Mouse (Mus musculus) fibroblast of lung, adult 2 months (primary cell): ENCODE results near the gene Dusp1.
A peak's percentile ranks its signal among the peaks of the same experiment; 100 is the strongest.

Experiments
- DNase-seq: peaks from one replicate; pipeline ENCODE4 v3.0.0-alpha.2; 2011; ENCODE audit warnings: low read depth

The Dusp1 gene

DNA sequence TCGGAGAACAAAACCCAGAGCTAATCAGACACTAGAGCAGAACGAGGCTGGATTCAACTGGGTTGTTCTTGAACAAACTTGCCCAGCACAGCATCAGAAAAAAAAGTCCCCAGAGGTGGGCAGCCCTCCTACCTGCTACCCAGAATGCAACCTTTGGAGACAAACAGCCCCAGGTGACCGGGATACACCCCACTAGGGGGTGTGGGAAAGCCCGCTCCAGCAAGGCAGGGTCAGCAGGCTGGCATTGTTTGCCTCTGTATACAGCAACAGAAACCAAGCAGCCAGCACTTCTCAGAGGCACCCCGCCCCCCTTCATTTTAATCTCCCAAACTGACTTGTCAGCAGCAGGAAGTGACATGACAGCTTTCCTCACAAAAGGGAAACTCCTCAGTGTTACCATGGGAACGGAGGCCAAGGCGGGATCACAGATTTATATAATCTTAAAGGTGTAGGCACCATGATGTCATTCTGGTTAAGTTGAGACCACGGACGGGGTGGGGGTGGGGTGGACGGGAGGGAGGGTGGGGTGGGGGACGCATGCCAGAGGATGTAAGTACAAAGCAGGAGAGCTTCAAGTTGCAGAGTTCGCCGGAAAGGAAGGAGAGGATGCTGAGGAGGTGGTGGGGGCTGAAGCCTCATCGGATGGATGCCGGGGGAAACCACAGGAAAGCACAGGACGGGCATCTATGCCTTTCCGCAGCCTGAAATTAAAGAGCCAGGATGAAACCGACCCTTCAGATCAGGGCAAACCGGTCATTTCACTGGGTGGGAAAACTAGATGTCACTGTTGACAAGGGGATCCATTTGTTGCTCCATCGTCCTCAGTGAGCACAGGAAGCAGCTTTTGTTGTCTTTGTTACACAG, 58.9 kb downstream of the Dusp1 start:
- DNase-seq: no peak

DNA sequence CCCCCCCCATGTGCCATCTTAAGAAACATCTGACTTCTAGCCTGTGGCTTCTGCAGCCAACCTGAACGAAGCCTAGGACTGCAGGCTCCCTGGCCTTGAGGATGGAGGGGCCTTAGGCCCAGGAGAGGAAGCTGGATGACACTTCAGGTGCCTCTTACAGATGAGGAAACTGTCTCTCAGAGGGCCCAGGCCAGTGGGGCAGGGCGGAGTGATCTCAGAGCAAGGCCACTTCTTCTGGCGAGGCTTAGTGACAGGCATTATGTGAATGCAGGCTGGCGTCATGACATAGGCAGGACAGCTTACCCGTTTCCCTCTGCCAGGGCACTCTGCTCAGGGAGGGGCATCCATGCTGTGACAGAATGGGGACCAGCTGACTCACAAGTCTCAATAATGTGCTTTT, 60.1 kb downstream of the Dusp1 start:
- DNase-seq: no peak

DNA sequence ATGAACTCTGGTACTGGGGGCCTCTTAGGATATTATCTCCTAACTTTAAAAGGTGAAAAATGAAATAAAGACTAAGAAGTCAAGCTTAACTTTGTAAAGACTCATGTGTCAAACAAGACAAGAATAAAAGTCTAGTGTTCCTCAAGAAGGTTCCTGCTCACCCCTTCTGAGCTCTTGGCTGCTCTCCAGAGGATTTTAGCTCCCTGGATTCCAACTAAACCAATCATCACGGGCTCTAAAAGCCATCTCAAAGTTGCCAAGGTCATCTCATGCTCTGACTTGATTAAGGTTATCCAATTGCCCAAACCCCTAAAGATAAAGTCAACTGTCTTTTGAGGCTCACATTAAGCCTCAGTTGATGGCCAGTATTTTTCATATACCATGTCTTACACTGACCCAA, 63.3 kb downstream of the Dusp1 start:
- DNase-seq: no peak

DNA sequence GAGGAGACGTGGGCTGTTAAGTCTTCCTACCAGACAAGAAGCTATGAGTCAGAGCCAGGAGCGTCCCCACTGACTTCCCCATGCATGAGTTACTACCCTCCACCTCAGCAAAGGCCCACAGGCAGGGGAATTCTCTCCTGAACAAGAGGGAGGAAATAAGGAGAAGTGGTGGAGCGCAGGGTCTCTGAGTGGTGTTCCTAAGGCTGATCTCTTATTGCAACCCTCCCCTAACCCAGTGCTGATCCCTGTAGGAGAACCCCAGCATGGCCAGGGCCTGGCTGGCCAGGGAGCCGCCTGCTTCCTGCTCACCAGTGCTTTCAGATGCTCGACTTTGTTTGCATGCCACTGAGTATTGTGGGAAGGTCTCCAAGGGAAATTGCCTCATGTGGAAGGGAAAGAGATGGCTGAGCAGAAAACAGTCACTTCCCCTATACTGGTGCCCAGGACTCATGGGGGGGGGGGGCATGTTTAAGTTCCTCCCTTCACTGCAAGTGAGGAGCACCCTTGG, 64.5 kb downstream of the Dusp1 start:
- DNase-seq: no peak

DNA sequence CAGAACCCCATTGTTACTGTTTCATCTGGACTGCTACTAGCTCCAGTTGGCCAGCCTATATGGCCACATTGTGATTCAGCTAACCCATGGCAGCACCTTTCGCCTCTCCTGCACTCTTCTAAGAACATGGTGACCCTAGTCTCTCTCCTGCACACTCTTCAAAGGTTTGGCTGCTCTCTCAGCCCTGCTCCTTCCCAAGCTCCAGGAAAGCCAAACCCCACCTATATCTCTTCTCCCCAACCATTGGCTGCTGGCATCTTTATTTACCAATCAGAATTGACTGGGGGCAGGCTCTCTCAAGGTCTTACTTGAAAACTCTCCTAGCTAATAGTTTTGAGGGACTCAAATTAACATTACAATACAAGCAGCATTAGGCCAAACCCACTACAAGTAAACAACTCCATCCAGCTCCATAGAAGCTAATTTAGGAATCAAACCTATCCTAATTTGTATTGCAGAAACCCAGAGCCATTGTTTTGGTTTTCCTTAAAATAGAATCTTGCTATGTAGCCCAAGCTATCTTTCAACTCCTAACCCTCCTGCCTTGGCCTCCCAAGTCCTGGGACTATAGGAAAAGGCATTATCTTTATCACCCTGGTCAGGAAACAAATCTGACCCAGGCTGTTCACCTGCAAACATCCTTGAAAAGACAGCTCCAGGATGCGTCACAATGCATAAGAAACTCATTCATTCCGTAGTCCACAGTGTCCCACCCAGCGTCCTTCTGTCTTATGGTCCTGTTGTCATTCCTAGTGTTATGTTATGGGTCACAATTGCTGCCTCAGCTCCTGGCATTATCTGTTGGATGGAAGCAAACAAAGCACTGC, 67.1 kb downstream of the Dusp1 start:
- DNase-seq: no peak

DNA sequence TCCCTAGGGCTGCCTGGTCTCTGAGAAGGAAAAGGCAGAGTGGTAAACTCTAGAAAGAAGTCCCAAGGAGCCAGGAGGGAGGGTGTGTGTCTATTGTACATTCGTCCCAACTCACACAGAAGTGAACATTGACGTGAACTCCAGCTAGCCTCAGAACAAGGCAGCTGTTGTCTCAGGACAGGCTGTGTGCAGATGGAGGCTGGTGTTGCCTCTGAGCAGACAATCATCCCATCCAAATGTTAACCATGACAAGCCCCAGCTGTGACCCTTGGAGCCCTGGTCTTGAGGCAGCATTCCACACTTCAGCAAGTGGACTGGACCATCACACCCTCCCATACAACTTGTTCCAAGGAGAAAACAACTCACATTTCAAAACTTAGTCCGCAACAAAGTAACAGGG, 69.7 kb downstream of the Dusp1 start:
- no peak for DNase-seq

DNA sequence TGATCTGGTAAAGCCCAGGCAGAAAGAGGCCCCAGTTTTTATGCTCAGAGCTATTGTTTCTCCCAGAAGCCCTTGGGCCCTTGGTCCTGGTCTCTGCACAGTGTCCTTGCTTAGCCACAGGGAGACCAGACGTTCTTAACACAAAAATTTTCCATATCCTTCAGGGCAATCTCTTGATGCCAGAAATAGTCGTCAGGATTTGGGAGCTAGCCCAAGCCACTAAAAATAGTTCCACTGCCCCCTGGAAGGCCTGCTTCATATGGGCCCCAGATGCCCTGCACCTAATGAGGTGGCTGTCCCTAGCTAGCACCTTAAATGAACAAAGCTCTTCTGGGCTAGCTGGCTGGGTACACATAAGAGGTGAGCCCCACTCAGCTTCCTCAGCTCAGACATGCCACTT, 71.0 kb downstream of the Dusp1 start:
- DNase-seq: no peak

DNA sequence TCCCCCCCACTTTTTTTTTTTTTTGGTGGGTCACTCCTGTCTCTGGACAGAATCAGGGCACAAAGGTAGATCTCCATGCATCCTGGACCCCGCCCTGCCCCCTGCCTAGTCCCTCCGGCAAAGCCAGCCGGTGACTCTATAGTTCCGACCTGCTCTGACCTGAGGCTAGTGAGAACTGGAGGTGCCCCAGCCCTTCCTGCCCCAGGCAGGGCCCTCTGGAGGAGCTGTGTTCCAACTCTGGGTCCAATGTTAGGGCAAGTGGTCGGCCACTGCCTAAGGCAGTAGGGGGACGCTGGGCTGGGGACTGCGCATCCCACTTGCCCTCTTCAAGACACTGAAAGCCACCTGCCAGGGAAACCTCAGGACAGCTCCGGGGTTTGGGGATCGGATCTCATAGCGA, 71.9 kb downstream of the Dusp1 start:
- no peak for DNase-seq

DNA sequence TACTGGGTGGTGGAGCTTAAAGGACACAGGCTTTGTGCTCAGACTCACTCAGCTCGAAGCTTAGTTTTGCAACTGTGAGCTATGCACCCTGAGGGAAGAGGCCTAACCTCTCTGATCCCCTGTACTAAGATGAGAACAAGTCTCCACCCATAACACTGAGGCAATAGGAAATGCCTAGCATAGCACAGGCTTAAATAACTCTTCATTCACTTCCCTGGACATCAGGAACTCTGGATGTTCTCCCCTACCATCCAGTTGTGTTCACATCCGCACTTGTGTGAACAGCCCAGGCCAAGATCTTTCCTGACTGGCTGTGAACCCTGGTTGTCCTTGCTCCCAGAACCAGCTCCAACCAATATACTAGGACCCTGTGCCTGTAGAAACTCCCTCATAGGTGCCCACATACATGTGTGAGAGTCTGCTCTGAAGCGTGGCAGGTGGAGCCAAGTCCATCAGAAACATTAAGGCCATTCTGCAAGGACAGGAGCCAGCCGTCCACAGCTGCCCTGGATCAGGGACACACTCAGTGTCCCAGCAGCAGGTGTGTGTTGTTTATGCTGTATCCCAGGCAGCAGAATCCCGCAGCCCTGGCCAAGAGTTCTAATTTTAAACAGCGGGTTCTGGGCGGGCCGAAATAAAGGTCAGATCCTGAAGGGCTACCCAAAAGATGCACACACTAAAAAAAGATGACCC, 73.1 kb downstream of the Dusp1 start:
- no peak for DNase-seq

DNA sequence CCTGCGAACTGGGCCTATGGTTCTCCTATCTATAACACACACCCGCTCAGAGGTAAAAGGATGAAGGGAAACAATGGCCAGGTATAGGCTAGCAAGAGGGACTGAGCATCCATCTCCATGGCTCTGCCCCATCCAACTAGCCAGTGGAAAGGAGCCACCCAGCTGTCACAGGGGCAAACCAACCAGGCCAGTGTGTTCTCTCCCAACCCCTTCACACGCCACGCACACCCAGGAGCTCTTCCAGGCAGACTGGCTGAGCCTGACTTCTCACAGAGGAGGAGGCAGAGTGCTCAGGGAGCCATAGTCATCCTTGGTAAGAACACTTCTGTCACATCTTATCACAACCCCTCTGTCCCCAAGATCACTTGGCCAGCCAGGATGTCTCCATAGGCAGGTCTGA, 74.0 kb downstream of the Dusp1 start:
- DNase-seq: no peak

DNA sequence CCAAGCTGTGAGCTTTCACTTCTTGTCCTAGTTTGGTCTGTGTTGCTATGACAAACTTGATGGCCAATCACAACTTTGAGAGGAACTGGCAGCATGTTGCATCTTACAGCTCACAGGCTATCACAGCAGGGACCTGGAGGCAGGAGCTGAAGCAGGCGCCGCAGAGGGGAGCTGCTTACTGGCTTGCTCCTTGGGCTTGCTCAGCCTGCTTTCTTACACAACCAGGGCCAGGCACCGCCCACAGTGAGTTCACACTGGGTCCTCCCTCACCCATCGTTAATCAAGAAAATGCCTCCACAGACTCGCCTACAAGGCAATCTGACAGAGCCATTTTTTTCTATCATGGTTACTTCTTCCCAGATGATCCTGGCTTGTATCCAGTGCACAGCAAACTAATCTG, 74.7 kb downstream of the Dusp1 start:
- DNase-seq: no peak

DNA sequence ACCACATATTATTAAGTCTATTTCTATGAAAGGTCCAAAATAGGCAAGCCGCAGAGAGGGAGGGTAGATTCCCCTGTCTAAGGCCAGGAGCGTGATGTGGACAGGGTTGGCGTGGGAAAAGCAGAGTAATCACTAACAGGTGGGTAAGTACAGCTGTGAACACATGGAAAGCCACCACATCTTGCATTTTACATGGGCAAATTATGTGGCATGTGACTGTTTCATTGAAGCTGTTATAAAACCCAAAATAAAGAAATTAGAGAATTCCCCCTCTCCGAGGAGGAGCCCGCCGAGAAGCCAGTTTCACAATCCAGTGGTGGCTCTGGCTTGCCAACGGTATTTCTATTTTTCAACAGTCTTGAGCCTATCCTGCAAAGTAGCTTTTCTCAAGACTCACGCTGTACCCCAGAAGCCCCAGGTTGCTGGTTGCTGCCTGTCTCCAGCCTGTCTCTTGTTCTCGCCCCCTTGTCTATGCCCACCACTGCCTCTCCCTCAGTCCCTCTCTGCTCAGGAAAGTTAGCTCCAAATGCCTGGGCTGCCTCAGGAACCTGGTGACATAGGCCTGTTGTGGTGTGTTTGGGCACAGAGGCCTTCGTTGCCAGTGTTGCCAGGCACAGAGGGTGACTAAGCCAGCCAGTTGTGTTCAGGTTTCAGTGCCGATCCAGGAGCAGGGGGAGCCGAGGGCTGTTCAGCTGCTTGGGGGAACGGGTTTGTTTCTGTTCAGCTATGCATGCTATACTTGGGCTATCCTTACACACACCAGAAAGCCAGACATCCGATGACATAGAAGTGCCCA, 77.1 kb downstream of the Dusp1 start:
- DNase-seq: peak; percentile 90

DNA sequence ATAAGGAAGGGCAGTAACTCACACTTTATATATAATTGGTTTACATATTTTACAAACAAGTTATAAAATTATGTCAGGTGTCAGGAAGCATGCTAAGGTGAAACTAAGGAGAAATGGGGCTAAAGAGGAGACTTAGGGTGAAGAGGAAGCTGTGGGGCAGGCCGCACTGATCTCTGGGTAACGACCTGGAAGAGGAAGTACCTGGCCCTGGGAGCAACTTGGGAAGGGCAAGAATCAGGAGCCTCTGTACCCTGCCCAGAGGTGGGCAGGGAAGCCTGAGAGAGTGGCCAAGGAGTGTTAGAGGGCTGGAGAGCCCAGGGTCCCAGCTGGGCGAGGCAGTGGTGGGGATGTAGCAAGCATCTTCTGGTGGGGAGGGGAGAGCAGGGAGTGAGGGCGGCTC, 81.0 kb downstream of the Dusp1 start:
- DNase-seq: no peak

DNA sequence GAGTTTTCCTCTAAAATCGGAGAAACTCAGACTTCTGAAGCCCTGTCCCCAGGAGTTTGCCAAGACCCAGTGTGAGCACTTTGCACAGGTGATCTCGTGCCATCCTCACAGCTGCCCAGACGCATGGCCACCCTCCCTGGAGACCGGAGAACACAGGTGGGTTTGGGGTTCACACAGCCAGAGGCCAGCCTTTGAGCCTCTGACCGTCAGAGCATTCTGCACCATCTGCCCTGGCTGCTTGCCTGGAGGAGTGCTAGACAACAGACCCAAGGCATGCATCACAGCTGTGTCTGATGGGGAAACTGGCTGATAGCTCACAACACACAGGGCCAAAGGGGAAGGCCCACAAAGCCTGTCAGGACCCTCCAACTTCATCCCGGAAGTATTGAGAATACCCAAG, 82.3 kb downstream of the Dusp1 start:
- no peak for DNase-seq

DNA sequence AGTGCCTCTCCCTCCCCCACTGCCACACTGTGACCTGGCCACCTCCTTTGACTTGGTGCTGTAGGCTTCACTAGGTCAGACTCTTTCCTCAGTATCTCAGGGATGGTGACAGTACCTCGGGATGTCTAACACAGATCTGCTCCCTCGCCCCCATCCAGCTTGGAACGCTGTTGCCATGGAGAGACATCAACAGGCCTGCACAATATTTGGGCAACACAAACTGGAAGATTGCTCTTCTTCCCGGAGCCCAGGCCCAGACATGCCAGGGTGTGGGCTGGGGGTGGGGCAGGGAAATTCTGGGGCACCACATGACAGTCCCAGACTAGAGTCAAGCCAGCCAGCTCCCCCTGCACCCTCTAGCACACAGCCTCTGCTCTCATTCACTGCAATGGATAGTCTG, 83.3 kb downstream of the Dusp1 start:
- no peak for DNase-seq

DNA sequence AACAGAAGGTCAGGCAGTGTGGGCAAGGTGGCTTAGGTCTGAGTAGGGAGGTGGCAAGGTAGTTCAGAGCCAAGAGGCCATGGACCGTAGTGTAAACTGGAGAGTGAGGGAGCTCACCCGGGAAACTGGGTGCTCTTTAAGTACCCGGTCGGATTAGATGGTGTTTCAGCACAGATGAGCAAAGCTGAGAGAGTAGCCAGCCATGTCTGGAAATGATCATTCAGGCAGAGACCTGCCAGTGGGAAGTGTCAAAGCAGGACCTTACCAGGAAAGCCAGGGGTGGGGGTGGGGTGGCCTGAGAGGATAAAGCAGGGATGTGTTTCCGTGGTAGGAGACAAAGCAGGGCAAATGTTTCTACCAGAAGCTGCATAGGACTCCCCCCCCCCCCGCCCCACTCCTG, 85.1 kb downstream of the Dusp1 start:
- no peak for DNase-seq

DNA sequence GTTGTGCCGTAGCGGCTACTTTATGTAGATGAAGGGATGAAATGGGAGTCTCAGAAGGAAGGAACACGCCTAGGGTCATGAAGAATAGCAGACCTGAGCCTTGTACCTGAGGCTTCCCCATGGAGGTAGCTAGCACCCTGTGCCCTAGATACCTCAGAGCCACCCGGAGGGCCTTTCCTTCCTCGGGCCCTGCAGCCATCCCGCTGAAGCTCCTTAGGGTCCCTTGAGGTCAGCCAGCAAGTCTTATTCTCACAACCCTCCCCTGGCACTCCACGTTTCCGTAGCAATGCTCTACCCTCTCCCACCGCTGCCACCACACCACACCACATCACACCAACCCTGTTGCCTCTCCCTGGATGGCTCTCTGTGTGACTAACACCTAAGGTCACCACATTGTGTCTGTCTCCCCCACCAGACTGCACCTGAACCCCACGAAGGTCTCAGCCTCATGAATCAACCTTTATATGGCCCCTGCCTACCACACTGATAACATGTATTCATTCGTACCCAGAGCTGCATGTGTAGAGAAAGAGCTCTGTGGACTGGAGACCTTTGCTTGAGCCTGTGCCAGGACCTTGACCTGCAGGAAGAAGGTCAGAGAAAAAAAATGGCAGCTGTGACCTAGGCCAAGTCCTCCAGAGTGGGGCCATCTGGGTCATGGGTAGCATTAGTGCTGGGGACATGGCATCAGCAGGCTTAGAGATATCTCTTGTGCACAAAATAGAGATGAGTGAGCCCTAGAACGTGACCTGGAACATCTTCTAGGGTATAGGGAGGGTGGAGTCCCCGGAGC, 93.6 kb downstream of the Dusp1 start:
- DNase-seq: no peak

DNA sequence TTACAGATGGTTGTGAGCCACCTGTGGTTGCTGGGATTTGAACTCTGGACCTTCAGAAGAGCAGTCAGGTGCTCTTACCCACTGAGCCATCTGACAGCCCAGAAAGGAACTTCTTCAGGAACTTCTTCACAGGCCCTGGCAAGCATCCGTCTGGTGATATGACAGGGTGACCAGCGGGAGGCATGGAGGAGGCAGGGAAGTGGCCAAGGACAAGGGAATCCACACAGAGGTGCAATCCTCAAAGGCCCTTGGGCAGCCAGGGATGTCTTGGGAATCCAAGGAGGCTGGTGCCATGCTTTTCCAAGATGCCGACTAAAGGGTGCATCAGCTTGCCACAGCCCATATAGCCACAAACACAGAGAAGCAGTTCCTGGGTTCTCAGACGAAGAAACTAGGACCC, 94.3 kb downstream of the Dusp1 start:
- no peak for DNase-seq

DNA sequence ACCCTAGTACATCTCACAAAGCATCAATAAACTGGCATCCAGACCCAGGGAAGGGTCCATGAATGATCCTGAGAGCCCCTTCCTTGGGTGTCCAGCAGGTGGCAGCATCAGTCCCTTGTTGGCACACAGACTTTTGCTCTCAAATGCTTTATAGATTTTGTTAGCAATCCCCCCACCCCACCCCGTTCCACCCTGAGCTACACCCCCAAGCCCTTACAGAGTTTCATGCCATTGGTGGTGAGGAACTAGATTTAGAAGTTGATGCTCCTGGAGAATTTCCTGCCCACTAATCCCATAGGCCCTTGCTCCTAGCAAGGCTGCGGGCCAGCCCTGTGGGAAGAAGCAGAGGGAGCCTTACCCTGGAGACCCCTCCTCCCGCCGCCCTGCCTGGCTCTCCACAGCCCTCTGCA, 95.2 kb downstream of the Dusp1 start:
- no peak for DNase-seq

DNA sequence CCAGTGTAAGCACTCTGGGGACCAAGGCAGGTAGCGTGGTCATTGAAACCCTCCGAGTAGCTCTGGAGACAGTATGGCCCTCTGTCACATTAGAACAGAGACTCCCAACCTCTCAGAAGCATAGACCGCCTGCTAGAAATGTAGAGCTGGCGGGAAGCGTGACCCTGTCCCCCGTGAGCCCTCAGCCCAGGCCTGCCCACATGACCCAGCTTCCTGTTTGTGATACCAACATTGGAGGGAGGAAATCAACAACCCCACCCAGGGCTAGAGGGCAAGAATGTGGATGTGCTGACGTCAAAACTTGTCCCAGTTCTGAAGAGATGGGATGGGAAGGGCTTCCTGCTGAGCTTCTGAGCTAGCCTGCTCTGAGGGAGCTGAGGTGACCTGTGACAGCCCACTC, 97.0 kb downstream of the Dusp1 start:
- no peak for DNase-seq

DNA sequence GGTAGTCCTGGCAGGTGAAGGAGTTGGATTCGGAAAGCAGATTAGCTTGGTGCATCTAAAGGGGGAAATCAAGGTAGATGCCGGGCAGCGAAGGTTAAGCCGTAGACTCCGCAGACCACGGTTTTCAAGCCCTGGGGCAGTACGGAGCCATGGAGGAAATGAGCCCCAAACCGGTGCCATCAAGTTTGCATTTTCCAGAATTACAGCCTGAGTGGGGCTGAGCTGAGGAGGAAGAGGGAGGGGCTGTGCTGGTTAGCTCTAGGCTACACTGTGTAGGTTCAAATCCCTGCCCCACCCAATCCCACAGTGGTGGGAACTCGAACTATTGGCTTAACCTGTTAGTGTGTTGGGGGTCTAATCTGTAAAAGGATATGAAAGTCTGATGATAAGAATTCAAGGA, 97.4 kb downstream of the Dusp1 start:
- no peak for DNase-seq
